Mouse (Mus musculus): ENCODE data around the gene Arid3a.

- TF ChIP-seq CTCF (IDR thresholded peaks at IDR 0.05; ENCODE audit: borderline replicate concordance, insufficient read depth, low read depth, low read length) (no peak), POLR2A (IDR thresholded peaks at IDR 0.05; ENCODE audit: borderline replicate concordance, insufficient read depth, low read length) (no peak)
Observed at GRCm38 (mm10) chr10:79968181-79968580, 41.3 kb downstream of the Arid3a start.

All from cerebellum, adult 2 months (tissue).